Mouse (Mus musculus) liver, embryonic 13.5 days (tissue): ENCODE data around the gene Loxl3. TPM values are rescaled to one million over a fixed set of nuclear protein-coding genes. Genes with fewer than 3 reads are reported as not detected.

ENCODE experiments used
- ATAC-seq: fragments of 200-750 bp; cut with Nextera tagmentation; 2 replicates; pipeline ENCODE4 v1.8.0; 2017; ENCODE audit warnings: low read depth, mild to moderate bottlenecking, moderate number of reproducible peaks, moderate library complexity
- DNase-seq: peaks from one replicate; pipeline ENCODE4 v3.0.0; 2022
- H3K27ac ChIP-seq: fragments of 300-500 bp; sonication (generic); 2 replicates; pipeline ENCODE4 v1.5.1; 2015; ENCODE audit warnings: moderate library complexity, mild to moderate bottlenecking, inconsistent platforms
- H3K27me3 ChIP-seq: fragments of 300-500 bp; sonication (generic); 2 replicates; pipeline ENCODE4 v1.6.1; 2015; ENCODE audit warnings: mild to moderate bottlenecking, inconsistent platforms
- H3K36me3 ChIP-seq: fragments of 300-500 bp; sonication (generic); 2 replicates; pipeline ENCODE4 v1.6.1; 2015; ENCODE audit warnings: mild to moderate bottlenecking, inconsistent platforms
- H3K4me1 ChIP-seq: fragments of 300-500 bp; sonication (generic); replicated peaks from 2 replicates; pipeline ENCODE4 v1.6.1; 2015; ENCODE audit warnings: inconsistent platforms
- H3K4me2 ChIP-seq: fragments of 300-500 bp; sonication (generic); 2 replicates; pipeline ENCODE4 v1.6.1; 2015; ENCODE audit warnings: inconsistent platforms, mild to moderate bottlenecking, moderate library complexity
- H3K4me3 ChIP-seq: fragments of 300-500 bp; sonication (generic); replicated peaks from 2 replicates; pipeline ENCODE4 v1.5.1; 2015; ENCODE audit warnings: mild to moderate bottlenecking, inconsistent platforms
- H3K9ac ChIP-seq: fragments of 300-500 bp; sonication (generic); 2 replicates; pipeline ENCODE4 v1.6.1; 2015; ENCODE audit warnings: mild to moderate bottlenecking, inconsistent platforms
- H3K9me3 ChIP-seq: fragments of 300-500 bp; sonication (generic); replicated peaks from 2 replicates; pipeline ENCODE4 v1.6.1; 2016; ENCODE audit warnings: inconsistent platforms
- WGBS: fragments of 180-500 bp; shearing (Covaris S2); methylation state at CpG from one replicate; pipeline ENCODE4 v1.1.7; 2015; ENCODE audit not compliant: insufficient replicate concordance; 5-methylcytosine and 5-hydroxymethylcytosine counted together
- polyA plus RNA-seq: library from polyadenylated mRNA; unstranded; fragments of >200 nt; fragmentation: Nextera tagmentation; extraction: Ambion mirVana; gene quantifications from 2 replicates; pipeline ENCODE4 v1.2.1, GENCODE M21; 2015

Loxl3 gene
- polyA plus RNA-seq, result 2.1 and 2.2 TPM in 2 replicates

- peaks cover 31% of the 10 kb centered on the region for H3K36me3 ChIP-seq
- peak within 1 kb of the TSS; percentile 78 for H3K4me3 ChIP-seq
- DNase-seq (peak; percentile 62), ATAC-seq (peak; percentile 88)
- 2% methylated on average over 51 of the region's 51 CpGs for WGBS
- H3K9me3 ChIP-seq, result no peaks in the 10 kb centered on the region
- H3K9ac ChIP-seq, result peak within 1 kb of the TSS; percentile 92
- H3K27ac ChIP-seq, result peak within 1 kb of the TSS; percentile 87
- peaks cover 31% of the 10 kb centered on the region for H3K27me3 ChIP-seq
- H3K4me1 ChIP-seq, result peaks cover 69% of the 10 kb centered on the region
- H3K4me2 ChIP-seq, result peak within 1 kb of the TSS; percentile 83
These were observed at the start of gene Loxl3, which contains the start of gene Dok1 for GRCm38 (mm10) chr6:83033249-83034185. TSS of gene Loxl3 (plus strand) at chr6:83034173. TSS of gene Dok1 (minus strand) at chr6:83033471.

DNA sequence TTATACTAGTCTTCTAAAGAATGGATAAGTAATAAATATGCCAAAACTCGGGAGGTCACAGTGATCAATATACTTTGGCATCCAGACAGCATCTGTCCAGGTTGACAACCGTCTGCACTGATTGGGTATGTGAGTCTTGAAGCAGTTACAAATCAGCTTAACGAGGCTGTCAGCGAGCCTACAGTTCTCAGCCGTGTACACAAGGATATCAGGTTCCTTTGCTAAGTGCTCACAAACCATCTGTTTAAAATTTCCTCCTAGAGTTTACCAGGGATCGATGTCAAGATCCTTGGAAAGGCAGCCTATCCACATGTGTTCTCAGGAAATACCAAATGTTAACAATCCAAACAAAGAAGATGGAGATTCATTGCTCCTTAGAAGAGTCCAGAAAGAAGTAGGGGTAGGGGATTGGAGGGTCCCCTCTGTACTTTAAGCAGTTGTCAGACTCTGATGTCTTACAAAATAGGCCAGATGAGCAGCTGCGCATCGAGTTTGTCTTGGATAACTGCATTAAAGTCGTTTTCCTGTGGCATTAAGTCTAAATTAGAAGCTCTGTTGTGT is 46.5 kb upstream of the Loxl3 start:
- no peak overlapping the region for H3K4me2 ChIP-seq
- ATAC-seq, result no peak

GRCm38 (mm10) chr6:82993696-82994095 is 40.3 kb upstream of the Loxl3 start:
- no peak overlapping the region for H3K4me2 ChIP-seq
- DNase-seq (no peak), ATAC-seq (no peak)
- H3K36me3 ChIP-seq, result no peaks in the 10 kb centered on the region
- no peak overlapping the region for H3K9ac ChIP-seq
- no peaks in the 10 kb centered on the region for H3K9me3 ChIP-seq
- no peak overlapping the region for H3K27ac ChIP-seq
- H3K4me1 ChIP-seq, result peaks cover 21% of the 10 kb centered on the region
- H3K27me3 ChIP-seq, result no peaks in the 10 kb centered on the region
- H3K4me3 ChIP-seq, result no peak overlapping the region
- 41% methylated on average over 1 of the region's 1 CpGs for WGBS

More for the DNA sequence above, 46.5 kb upstream of the Loxl3 start:
- H3K4me1 ChIP-seq, result no peaks in the 10 kb centered on the region
- H3K9ac ChIP-seq, result no peak overlapping the region
- DNase-seq, result no peak
- no peaks in the 10 kb centered on the region for H3K9me3 ChIP-seq
- no peaks in the 10 kb centered on the region for H3K36me3 ChIP-seq
- H3K4me3 ChIP-seq, result no peak overlapping the region
- H3K27ac ChIP-seq, result no peak overlapping the region
- WGBS, result 47% methylated on average over 9 of the region's 9 CpGs
- 0 out of 2 replicates have a peak, but pooled peaks cover 3% of the 10 kb centered on the region for H3K27me3 ChIP-seq

GRCm38 (mm10) chr6:82994372-82994771 is 39.6 kb upstream of the Loxl3 start:
- no peak overlapping the region for H3K9ac ChIP-seq
- H3K9me3 ChIP-seq, result no peaks in the 10 kb centered on the region
- no peaks in the 10 kb centered on the region for H3K36me3 ChIP-seq
- DNase-seq, result no peak
- no peaks in the 10 kb centered on the region for H3K27me3 ChIP-seq
- WGBS, result 63% methylated on average over 7 of the region's 7 CpGs
- ATAC-seq, result no peak
- no peak overlapping the region for H3K4me3 ChIP-seq
- peaks cover 21% of the 10 kb centered on the region for H3K4me1 ChIP-seq
- no peak overlapping the region for H3K4me2 ChIP-seq
- no peak overlapping the region for H3K27ac ChIP-seq

DNA sequence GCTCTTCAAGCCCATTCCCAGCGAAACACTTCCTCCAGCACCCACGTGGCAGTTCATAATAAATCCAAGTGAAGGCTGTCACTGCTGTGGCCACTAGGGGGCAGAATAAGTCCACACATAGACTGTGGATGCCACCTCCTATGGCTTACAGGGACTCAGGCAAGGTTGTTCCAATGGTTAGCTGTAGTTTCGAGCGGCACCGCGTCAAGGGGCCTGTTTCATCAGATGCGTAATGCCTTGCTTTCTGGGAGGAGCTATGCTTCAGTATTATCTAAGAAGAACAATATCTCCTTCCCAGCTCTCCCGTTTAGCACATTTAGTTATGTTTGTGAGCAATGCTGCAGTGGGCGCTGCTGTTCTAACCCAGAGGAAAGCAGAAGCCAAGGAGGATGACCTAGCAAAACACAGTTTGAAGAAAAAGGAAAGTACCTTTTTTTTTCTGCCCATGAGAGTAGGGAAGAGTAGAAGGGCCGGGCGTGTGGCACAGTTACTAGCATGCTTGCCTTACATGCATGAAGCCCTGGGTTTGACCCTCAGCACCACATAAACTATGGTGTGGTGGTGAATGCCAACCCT is 37.1 kb upstream of the Loxl3 start:
- Histone ChIP-seq H3K4me1 (peaks cover 21% of the 10 kb centered on the region), H3K36me3 (no peaks in the 10 kb centered on the region), H3K4me3 (peak overlapping the region; percentile 16), H3K9ac (peak overlapping the region; percentile 65), H3K9me3 (no peaks in the 10 kb centered on the region), H3K27ac (peak overlapping the region; percentile 94), H3K4me2 (peak overlapping the region; percentile 58), H3K27me3 (no peaks in the 10 kb centered on the region)
- 2% methylated on average over 11 of the region's 11 CpGs for WGBS
- peak; percentile 87 for DNase-seq
- ATAC-seq, result peak; percentile 95

- Histone ChIP-seq H3K27me3 (no peaks in the 10 kb centered on the region), H3K4me2 (peak overlapping the region; percentile 58), H3K9ac (peak overlapping the region; percentile 65), H3K36me3 (no peaks in the 10 kb centered on the region), H3K9me3 (no peaks in the 10 kb centered on the region), H3K4me3 (peak overlapping the region; percentile 16), H3K27ac (peak overlapping the region; percentile 94), H3K4me1 (peaks cover 21% of the 10 kb centered on the region)
- no peak for DNase-seq
- 26% methylated on average over 7 of the region's 7 CpGs for WGBS
- ATAC-seq, result no peak; the same call in 1 of the 2 replicates
These were observed 36.4 kb upstream of the Loxl3 start for GRCm38 (mm10) chr6:82997511-82998102.

DNA sequence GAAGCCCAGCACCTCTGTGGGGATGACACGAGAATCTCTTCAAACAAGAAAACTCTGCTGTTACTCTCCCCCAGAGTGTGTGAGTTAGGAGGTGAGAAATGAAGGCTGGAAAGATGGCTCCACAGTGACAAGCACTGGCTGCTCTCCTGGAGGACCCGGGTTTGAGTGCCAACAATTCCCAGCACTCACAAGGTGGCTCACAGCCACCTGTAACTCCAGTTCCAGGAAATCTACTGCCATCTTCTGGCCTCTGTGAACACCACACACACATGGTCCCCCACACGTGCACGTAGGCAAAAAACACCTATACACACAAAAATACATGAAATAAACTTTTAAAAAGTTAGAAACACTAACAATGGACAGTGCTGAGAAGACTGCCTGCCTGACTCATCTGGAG is 35.6 kb upstream of the Loxl3 start:
- Histone ChIP-seq H3K27ac (peak overlapping the region; percentile 94), H3K4me1 (peaks cover 25% of the 10 kb centered on the region), H3K36me3 (no peaks in the 10 kb centered on the region), H3K4me2 (peak overlapping the region; percentile 26; the same call in 1 of the 2 replicates), H3K4me3 (no peak overlapping the region), H3K9ac (no peak overlapping the region; the same call in 1 of the 2 replicates), H3K9me3 (no peaks in the 10 kb centered on the region), H3K27me3 (no peaks in the 10 kb centered on the region)
- 62% methylated on average over 4 of the region's 4 CpGs for WGBS
- DNase-seq (no peak), ATAC-seq (no peak)

- Histone ChIP-seq H3K4me3 (no peak overlapping the region), H3K9me3 (no peaks in the 10 kb centered on the region), H3K4me1 (peaks cover 42% of the 10 kb centered on the region), H3K4me2 (no peak overlapping the region), H3K27ac (no peak overlapping the region), H3K36me3 (no peaks in the 10 kb centered on the region), H3K9ac (no peak overlapping the region), H3K27me3 (no peaks in the 10 kb centered on the region)
- no peak for DNase-seq
- WGBS, result 83% methylated on average over 8 of the region's 8 CpGs
- ATAC-seq, result no peak
These were observed 34.0 kb upstream of the Loxl3 start for GRCm38 (mm10) chr6:82999986-83000385.

GRCm38 (mm10) chr6:83003082-83003481 is 30.9 kb upstream of the Loxl3 start:
- H3K27ac ChIP-seq, result peak overlapping the region; percentile 74; the same call in 1 of the 2 replicates
- H3K9ac ChIP-seq, result peak overlapping the region; percentile 27; the same call in 1 of the 2 replicates
- no peak overlapping the region for H3K4me2 ChIP-seq
- H3K27me3 ChIP-seq, result no peaks in the 10 kb centered on the region
- 95% methylated on average over 1 of the region's 1 CpGs for WGBS
- no peak for ATAC-seq
- H3K4me1 ChIP-seq, result peaks cover 32% of the 10 kb centered on the region
- no peak for DNase-seq
- H3K36me3 ChIP-seq, result no peaks in the 10 kb centered on the region
- no peaks in the 10 kb centered on the region for H3K9me3 ChIP-seq
- H3K4me3 ChIP-seq, result no peak overlapping the region

GRCm38 (mm10) chr6:83003850-83004249 is 30.1 kb upstream of the Loxl3 start:
- no peaks in the 10 kb centered on the region for H3K9me3 ChIP-seq
- H3K4me2 ChIP-seq, result peak overlapping the region; percentile 38
- DNase-seq (peak; percentile 40), ATAC-seq (peak; percentile 84)
- H3K4me3 ChIP-seq, result no peak overlapping the region
- 49% methylated on average over 5 of the region's 5 CpGs for WGBS
- peak overlapping the region; percentile 27 for H3K9ac ChIP-seq
- H3K27ac ChIP-seq, result peak overlapping the region; percentile 74
- peaks cover 34% of the 10 kb centered on the region for H3K4me1 ChIP-seq
- H3K36me3 ChIP-seq, result no peaks in the 10 kb centered on the region
- H3K27me3 ChIP-seq, result no peaks in the 10 kb centered on the region

DNA sequence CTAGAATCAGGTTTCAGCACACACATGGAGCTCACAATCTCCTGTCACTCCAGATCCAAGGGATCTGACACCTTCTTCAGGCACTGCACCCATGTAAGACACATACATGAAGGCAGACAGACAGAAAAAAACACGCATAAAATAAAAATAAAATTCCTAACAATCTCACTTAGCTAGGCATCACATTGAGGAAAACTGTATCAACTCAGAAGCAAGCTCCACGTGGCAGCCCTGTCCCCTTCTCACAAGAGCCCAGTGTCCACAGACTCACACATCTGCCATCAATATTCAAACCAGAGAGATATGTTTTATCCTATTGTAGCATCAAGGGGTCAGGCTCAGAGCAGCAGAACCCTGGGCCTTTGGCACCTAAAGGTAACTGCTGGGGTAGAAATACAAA is 29.7 kb upstream of the Loxl3 start:
- WGBS, result 39% methylated on average over 2 of the region's 2 CpGs
- peaks cover 38% of the 10 kb centered on the region for H3K4me1 ChIP-seq
- H3K27ac ChIP-seq, result peak overlapping the region; percentile 74
- no peaks in the 10 kb centered on the region for H3K36me3 ChIP-seq
- H3K9ac ChIP-seq, result peak overlapping the region; percentile 27; the same call in 1 of the 2 replicates
- H3K9me3 ChIP-seq, result no peaks in the 10 kb centered on the region
- peak overlapping the region; percentile 38; the same call in 1 of the 2 replicates for H3K4me2 ChIP-seq
- no peak overlapping the region for H3K4me3 ChIP-seq
- DNase-seq, result no peak
- no peaks in the 10 kb centered on the region for H3K27me3 ChIP-seq
- ATAC-seq, result no peak
